Comparison of ENCODE assay signal across 8 mouse cellular contexts in genomic region chr2:152736748-152737147, GRCm38 (mm10). TPM values are rescaled to one million over a fixed set of nuclear protein-coding genes. Genes with fewer than 3 reads are reported as not detected.
A peak's percentile ranks its signal among the peaks of the same experiment; 100 is the strongest.
DNase-seq lines count a peak whose midpoint lies in the region; ATAC-seq and TF ChIP-seq lines count a peak whose summit lies in the region.

No protein-coding gene starts in this region.

- H3K4me2 ChIP-seq in heart, postnatal 0 days (ENCODE audit: low read depth, low read length), result peak overlapping the region; percentile 73
- peak overlapping the region; percentile 82 for H3K4me2 ChIP-seq in limb, embryonic 15.5 days

- no peak for ATAC-seq in cerebellum, adult (ENCODE audit: insufficient number of reproducible peaks, low FRiP score, low TSS enrichment)
- no peak for ATAC-seq in heart, postnatal 0 days (ENCODE audit: insufficient read depth, low read depth)
- no peak for ATAC-seq in limb, embryonic 15.5 days (ENCODE audit: insufficient number of reproducible peaks, low FRiP score, low TSS enrichment, low read depth)
- no peak for ATAC-seq in activated CD4-positive, CD25-positive, alpha-beta regulatory T cell, adult 4 months

- peak overlapping the region; percentile 89 for H3K27ac ChIP-seq in heart, postnatal 0 days (ENCODE audit: low read depth)
- H3K27ac ChIP-seq in limb, embryonic 15.5 days, result peak overlapping the region; percentile 94
- H3K27ac ChIP-seq in olfactory bulb, adult 2 months (ENCODE audit: insufficient read depth, low read depth, low read length), result peak overlapping the region; percentile 2; the same call in 1 of the 2 replicates

- peaks cover 16% of the 10 kb centered on the region for H3K4me1 ChIP-seq in heart, postnatal 0 days (ENCODE audit: control insufficient read depth, insufficient read depth)
- peaks cover 69% of the 10 kb centered on the region for H3K4me1 ChIP-seq in limb, embryonic 15.5 days
- peaks cover 35% of the 10 kb centered on the region for H3K4me1 ChIP-seq in olfactory bulb, adult 2 months (ENCODE audit: control insufficient read depth, insufficient read depth, low read length)

- DNase-seq in cerebellum, adult 9-10 months, result peak; percentile 41
- peak; percentile 18 for DNase-seq in CD4-positive helper T cell, adult 2 months (ENCODE audit: low read depth, low spot score)
- peak; percentile 48 to 58 for DNase-seq in cerebellum, postnatal 25 days
- no peak for DNase-seq in heart, postnatal 0 days (ENCODE audit: low spot score)

- no peaks in the 10 kb centered on the region for H3K27me3 ChIP-seq in heart, postnatal 0 days (ENCODE audit: control insufficient read depth, insufficient read depth, low read length)
- H3K27me3 ChIP-seq in limb, embryonic 15.5 days, result no peaks in the 10 kb centered on the region

- TF ChIP-seq CTCF in heart, postnatal 0 days (IDR thresholded peaks at IDR 0.05; ENCODE audit: low read depth), result no peak
- TF ChIP-seq CTCF in olfactory bulb, adult 2 months (IDR thresholded peaks at IDR 0.05; ENCODE audit: insufficient read depth, low read depth, low read length), result no peak

- peak overlapping the region; percentile 79 for H3K9ac ChIP-seq in heart, postnatal 0 days (replicated peaks; ENCODE audit: low read depth, low read length)
- H3K9ac ChIP-seq in limb, embryonic 15.5 days, result peak overlapping the region; percentile 85

- no peak for TF ChIP-seq EP300 in heart, postnatal 0 days (IDR thresholded peaks at IDR 0.05; ENCODE audit: low read depth)

- 2% methylated on average over 22 of the region's 22 CpGs for WGBS in heart, postnatal 0 days
- WGBS in limb, embryonic 15.5 days, result 0% methylated on average over 22 of the region's 22 CpGs
- WGBS in olfactory bulb, adult 2 months, result 6% methylated on average over 22 of the region's 22 CpGs

- H3K9me3 ChIP-seq in heart, postnatal 0 days (replicated peaks; ENCODE audit: control insufficient read depth, low read length), result no peaks in the 10 kb centered on the region
- H3K9me3 ChIP-seq in limb, embryonic 15.5 days, result no peaks in the 10 kb centered on the region

- no peaks in the 10 kb centered on the region for H3K36me3 ChIP-seq in heart, postnatal 0 days (replicated peaks; ENCODE audit: control insufficient read depth, insufficient read depth, low read length)
- no peaks in the 10 kb centered on the region for H3K36me3 ChIP-seq in limb, embryonic 15.5 days

- TF ChIP-seq POLR2A in olfactory bulb, adult 2 months (IDR thresholded peaks at IDR 0.05; ENCODE audit: insufficient read depth, low read depth, low read length), result no peak

- peak overlapping the region; percentile 71 for H3K4me3 ChIP-seq in heart, postnatal 0 days (ENCODE audit: low read depth, low read length)
- H3K4me3 ChIP-seq in limb, embryonic 15.5 days, result peak overlapping the region; percentile 79
- peak overlapping the region; percentile 38 for H3K4me3 ChIP-seq in olfactory bulb, adult 2 months (ENCODE audit: insufficient read depth, low read depth, low read length)

RNA-seq across cellular contexts. Expression of gene Id1, which starts 0.7 kb away (rescaled TPM):
- 146 and 188 TPM in 2 replicates for total RNA-seq in heart, postnatal 0 days (2014; rRNA removed; ENCODE audit: low replicate concordance)
- 46.7 and 59.3 TPM in 2 replicates for polyA plus RNA-seq in heart, postnatal 0 days (2015; fragmentation: Nextera tagmentation; extraction: Ambion mirVana)
- 167 and 168 TPM in 2 replicates for polyA plus RNA-seq in limb, embryonic 15.5 days (2015; fragmentation: Nextera tagmentation; extraction: Ambion mirVana)
- polyA plus RNA-seq in olfactory bulb, adult 2 months (2012; ENCODE audit: insufficient read depth, insufficient read length, low replicate concordance, missing spikeins), result not detected in 2 replicates
- under 1 TPM; 0.56 to 0.97 TPM for polyA plus RNA-seq in activated CD4-positive, CD25-positive, alpha-beta regulatory T cell, adult 4 months (2017; shearing (Covaris generic))

RNA-seq across cellular contexts. Expression of gene Cox4i2, which starts 17.2 kb away (rescaled TPM):
- total RNA-seq in heart, postnatal 0 days (2014; rRNA removed; ENCODE audit: low replicate concordance), result 13.4 and 29.9 TPM in 2 replicates
- polyA plus RNA-seq in heart, postnatal 0 days (2015; fragmentation: Nextera tagmentation; extraction: Ambion mirVana), result 17.0 and 21.4 TPM in 2 replicates
- 33.9 and 36.2 TPM in 2 replicates for polyA plus RNA-seq in limb, embryonic 15.5 days (2015; fragmentation: Nextera tagmentation; extraction: Ambion mirVana)
- not detected in 2 replicates for polyA plus RNA-seq in olfactory bulb, adult 2 months (2012; ENCODE audit: insufficient read depth, insufficient read length, low replicate concordance, missing spikeins)
- not detected for polyA plus RNA-seq in activated CD4-positive, CD25-positive, alpha-beta regulatory T cell, adult 4 months (2017; shearing (Covaris generic))

RNA-seq across cellular contexts. Expression of gene Mcts2, which starts 49.9 kb away (rescaled TPM):
- 6.5 and 11.7 TPM in 2 replicates for total RNA-seq in heart, postnatal 0 days (2014; rRNA removed; ENCODE audit: low replicate concordance)
- polyA plus RNA-seq in heart, postnatal 0 days (2015; fragmentation: Nextera tagmentation; extraction: Ambion mirVana), result 30.9 and 31.6 TPM in 2 replicates
- 22.0 and 24.2 TPM in 2 replicates for polyA plus RNA-seq in limb, embryonic 15.5 days (2015; fragmentation: Nextera tagmentation; extraction: Ambion mirVana)
- not detected in 2 replicates for polyA plus RNA-seq in olfactory bulb, adult 2 months (2012; ENCODE audit: insufficient read depth, insufficient read length, low replicate concordance, missing spikeins)
- 1 to 10 TPM; 2.1 to 2.5 TPM for polyA plus RNA-seq in activated CD4-positive, CD25-positive, alpha-beta regulatory T cell, adult 4 months (2017; shearing (Covaris generic))

Comparison
In these comparisons a context has a peak if more than half of its experiments do, and no peak if none do; other contexts are left out.
1. H3K27ac ChIP-seq: peak in every context shown above with its lines; median percentile 94 in limb, embryonic 15.5 days; 89 in heart, postnatal 0 days; 2 in olfactory bulb, adult 2 months.
2. RNA of gene Id1, which starts 0.7 kb away (polyA plus RNA-seq): 167 to 168 TPM in limb, embryonic 15.5 days and 46.7 to 59.3 TPM in heart, postnatal 0 days; 0.56 to 0.97 TPM in activated CD4-positive, CD25-positive, alpha-beta regulatory T cell, adult 4 months and not detected in olfactory bulb, adult 2 months; every median in the first group is over 10 times any median in the second.
3. RNA of gene Cox4i2, which starts 17.2 kb away (polyA plus RNA-seq): 33.9 to 36.2 TPM in limb, embryonic 15.5 days and 17.0 to 21.4 TPM in heart, postnatal 0 days; not detected in activated CD4-positive, CD25-positive, alpha-beta regulatory T cell, adult 4 months and not detected in olfactory bulb, adult 2 months; every median in the first group is over 10 times any median in the second.
4. Peak in every context shown above with its lines, with median percentiles within 50 percentile points of each other: H3K4me3 ChIP-seq.